Mouse (Mus musculus): ENCODE data around the gene Knstrn.

Knstrn gene

GRCm38 (mm10) chr2:118791591-118792258 lies 22.1 kb upstream of the Knstrn start:
- DNase-seq: no peak

DNA sequence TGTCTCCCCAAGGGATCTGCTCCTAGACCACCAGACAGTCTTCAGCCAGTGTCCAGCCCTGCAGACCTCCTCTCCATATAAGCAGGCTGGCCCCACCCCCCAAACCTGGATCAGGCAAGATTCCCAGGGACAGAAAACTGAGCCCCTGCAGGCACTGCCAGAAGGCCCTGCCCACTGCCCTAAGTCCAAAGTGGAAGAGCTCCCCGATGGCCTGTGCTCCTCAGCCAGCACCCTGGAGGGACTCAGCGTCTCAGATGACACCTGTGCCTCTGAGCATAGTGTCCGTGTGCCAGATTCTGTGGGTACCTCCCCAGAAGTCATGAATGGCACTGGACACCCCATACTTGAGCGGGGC lies 21.6 kb upstream of the Knstrn start:
- no peak for DNase-seq

- DNase-seq: no peak
Observed at GRCm38 (mm10) chr2:118793636-118794035, 20.2 kb upstream of the Knstrn start.

DNA sequence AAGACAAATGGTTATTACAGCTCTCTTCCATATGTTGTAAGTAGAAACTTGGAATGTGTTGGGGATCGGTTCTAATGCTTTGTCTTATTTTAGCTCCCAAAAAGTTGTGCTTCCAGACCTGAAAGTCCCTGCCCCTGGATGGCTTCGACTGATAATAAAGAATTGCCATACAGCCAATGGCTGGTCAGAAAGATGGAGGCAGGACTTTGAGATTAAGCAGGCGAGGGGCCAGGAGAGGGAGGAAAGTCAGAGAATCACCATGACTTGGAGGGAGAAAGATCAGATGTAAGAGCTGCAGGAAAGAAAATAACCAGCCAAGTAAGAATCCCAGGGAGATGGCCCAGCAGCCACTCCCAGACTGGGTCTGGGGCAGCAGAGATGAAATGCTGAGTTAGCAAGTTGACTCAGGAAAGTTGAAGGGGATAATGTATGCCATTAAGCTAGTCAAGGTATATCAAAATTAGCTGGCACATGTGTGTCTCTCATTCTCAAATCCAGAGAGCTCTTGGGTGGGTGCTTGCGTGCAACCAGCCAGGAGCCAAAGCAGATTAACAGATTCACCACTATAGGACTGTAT lies 11.2 kb upstream of the Knstrn start:
- no peak for DNase-seq

DNA sequence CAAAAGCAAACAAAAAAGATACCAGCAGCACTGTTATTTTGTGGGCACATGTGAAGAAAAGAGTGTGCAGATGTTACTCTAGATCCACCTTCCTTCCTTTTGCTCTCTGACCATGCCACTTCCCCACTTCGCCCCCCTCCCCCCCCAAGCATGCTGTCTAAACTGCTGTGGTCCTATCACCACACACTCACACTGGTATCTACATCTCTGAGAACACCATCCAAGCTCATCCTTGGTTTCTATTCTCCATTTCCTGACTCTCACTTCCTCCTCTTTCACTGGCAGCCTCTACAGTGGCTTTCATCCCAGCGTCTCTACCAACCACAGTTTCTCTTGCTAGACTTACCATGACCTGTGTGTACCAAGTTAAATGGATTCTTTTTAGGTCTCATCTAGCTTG lies 9.3 kb upstream of the Knstrn start:
- no peak for DNase-seq

DNA sequence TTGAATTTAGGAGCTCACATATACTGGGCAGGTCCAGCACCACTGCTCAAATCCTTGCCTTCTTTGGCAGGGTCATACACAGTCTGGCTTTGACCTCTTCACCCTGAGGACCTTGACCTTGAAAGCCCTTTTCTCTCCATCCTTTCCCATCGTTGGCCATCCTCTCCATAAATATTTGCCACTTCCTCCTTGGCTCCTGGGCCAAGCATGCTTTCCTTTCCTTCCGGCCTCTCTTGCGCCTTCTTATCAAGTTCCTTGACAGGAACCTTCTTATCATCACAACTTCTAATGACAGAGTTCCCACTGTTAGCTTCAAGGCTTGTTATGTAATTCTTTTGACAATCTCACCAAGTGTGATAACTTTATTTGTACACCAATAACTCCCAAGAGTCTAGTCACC lies 8.7 kb upstream of the Knstrn start:
- no peak for DNase-seq

GRCm38 (mm10) chr2:118805756-118806155 lies 8.0 kb upstream of the Knstrn start:
- DNase-seq: no peak

- no peak for DNase-seq
Observed at GRCm38 (mm10) chr2:118806860-118807259, 6.9 kb upstream of the Knstrn start.

DNA sequence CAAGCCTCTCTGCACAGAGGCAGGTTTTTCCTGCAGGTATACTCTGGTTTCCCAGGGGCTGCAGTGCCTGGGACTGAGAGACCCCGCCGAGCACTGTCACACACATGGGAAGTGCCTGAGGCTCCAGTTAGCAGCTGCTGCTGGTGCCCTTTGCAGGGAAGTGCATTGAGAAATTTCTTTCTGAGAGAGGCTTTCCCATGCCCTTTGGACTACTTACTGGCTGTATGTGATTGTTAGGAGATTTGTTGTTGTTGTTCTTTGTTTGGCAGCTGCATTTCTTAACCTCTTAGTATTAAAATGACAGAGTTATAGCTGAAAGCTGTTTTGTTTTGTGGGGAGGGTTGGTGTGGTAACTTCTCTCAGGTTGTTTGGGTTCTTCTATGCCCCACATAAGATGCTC lies 2.9 kb upstream of the Knstrn start:
- DNase-seq: no peak

- no peak for DNase-seq
Observed at GRCm38 (mm10) chr2:118812724-118813123, 1.1 kb upstream of the Knstrn start.

DNA sequence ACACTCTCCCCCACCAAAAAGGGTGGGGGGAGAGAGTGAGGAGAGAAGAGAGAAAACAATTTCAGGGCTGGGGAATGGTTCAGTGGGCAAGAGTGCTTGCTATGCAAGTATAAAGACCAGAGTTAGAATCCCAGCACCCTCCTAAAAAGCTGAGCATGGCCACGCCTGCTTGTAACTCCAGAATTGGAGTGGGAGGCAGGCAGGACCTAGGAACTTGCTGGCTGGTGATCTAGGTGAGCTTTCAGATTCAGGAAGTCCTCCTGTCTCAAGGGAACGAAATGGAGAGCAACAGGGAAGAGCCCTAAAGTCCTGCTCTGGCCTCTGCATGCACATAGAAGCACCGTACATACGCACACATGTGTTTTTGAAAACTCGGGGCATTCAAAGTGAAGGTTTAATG lies 9.0 kb downstream of the Knstrn start:
- DNase-seq: no peak

GRCm38 (mm10) chr2:118824396-118824795 lies 10.6 kb downstream of the Knstrn start:
- DNase-seq: no peak

- DNase-seq: no peak
Observed at GRCm38 (mm10) chr2:118829096-118829495, 15.3 kb downstream of the Knstrn start.

DNA sequence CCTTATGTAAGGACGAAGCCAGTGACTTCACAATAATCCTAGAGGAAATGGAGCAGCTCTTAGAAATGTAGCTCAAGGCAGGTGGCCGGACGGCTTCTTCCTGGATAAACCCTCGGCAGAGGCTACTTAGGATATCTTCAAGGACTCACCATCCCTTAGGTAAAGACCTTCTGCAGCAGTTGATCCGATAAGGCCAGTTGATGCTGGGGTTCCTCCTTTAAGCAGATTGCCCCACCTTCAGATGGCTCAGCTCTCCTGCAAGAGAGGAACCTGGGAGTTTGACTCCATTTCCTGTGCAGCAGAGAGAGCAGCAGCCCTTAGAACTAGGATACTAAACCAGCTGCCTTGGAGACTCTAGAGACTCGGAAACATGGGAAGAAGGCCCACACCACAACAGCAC lies 20.3 kb downstream of the Knstrn start:
- no peak for DNase-seq

DNA sequence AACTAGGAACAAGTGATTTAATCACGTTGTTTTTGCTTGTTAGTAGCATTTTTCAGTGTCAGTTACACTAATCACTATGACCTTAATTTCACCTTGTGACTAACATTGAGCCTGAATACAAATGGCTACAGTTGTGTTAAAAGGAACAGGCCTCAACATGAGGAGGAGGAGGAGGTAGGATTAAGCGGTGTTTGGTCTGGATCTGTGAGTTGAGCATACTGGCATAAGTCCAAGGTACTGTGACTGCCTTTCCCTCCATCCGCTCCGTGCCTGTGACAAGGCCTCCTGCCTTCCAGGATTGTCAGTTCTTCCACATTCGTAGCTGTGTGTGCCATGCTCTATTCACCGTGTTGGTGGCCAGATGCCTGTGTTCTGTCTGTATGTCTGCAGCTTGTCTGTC lies 21.3 kb downstream of the Knstrn start:
- DNase-seq: no peak

- no peak for DNase-seq
Observed at GRCm38 (mm10) chr2:118838330-118838729, 24.5 kb downstream of the Knstrn start.

- DNase-seq: no peak
Observed at GRCm38 (mm10) chr2:118841186-118841585, 27.4 kb downstream of the Knstrn start.

- no peak for DNase-seq
Observed at GRCm38 (mm10) chr2:118841774-118842173, 28.0 kb downstream of the Knstrn start.

DNA sequence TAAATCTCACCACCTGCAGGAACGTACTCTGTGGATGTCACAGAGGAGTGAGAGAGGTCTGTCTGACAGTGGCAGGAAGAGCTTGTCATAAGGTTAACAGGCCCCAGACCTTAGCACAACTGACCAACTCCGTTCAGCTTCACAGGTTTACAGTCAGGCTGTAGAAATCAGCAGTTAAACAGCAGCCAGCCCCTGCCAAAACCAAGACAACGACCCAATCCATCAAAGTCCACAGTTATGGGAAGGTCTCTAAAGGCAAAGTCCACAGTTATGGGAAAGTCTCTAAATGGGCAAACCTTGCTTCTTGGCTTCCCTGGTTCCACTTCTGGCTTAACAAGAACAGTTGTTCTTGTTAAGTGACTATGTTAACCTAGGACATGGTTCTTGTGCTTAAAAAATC lies 30.6 kb downstream of the Knstrn start:
- DNase-seq: peak; percentile 85

DNA sequence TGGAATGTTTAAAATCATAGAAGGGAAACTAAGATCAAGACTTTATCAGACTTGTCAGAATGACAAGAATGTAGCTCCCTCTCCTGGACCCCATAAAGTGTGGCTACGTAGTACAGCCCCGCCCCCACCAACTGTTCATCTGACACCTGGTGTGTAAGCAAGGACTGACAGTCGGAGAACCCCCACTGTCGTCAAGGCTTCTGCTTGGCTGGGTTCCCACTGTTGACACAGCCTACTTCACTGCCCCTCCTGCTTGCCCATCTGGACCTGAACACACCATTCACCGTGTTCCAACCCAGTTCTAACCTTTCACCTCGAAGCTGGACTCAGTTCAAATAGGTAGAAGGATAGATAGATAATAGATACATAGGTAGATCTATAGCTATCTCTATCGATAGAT lies 32.4 kb downstream of the Knstrn start:
- peak; percentile 78 for DNase-seq

GRCm38 (mm10) chr2:118851756-118852155 lies 38.0 kb downstream of the Knstrn start:
- no peak for DNase-seq

- DNase-seq: peak; percentile 97
Observed at GRCm38 (mm10) chr2:118861454-118862339, 47.9 kb downstream of the Knstrn start, which contains the start of gene Ivd. TSS of gene Ivd (plus strand) at chr2:118861954.

GRCm38 (mm10) chr2:118862340-118862675 lies 48.5 kb downstream of the Knstrn start:
- no peak for DNase-seq

DNA sequence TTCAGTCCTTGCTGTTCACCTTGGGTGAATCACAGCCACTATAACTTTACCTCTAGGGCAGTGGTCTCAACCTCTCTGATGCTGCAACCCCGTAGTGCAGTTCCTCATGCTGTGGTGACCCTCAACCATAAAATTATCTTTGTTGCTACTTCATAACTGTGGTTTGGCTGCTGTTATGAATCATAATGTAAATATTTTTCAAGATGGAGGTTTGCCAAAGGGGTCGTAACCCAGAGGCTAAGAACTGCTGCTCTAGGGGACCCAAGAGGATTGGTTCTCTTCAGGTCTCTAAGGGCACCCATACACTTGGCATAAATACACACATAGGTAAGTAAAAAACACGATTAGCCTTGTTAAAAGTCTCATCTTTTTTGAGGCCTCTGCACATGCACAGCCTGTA lies 56.8 kb downstream of the Knstrn start:
- no peak for DNase-seq
